Mouse (Mus musculus) lung, embryonic 16.5 days (tissue): ENCODE data around the gene Hif3a. TPM values are rescaled to one million over a fixed set of nuclear protein-coding genes. Genes with fewer than 3 reads are reported as not detected.
A peak's percentile ranks its signal among the peaks of the same experiment; 100 is the strongest.

ENCODE experiments used
- ATAC-seq: fragments of 200-750 bp; cut with Nextera tagmentation; 2 replicates; pipeline ENCODE4 v1.8.0; 2017; ENCODE audit warnings: low read depth, mild to moderate bottlenecking, moderate library complexity
- H3K27ac ChIP-seq: fragments of 300-500 bp; sonication (generic); 2 replicates; pipeline ENCODE4 v1.5.1; 2014; ENCODE audit warnings: mild to moderate bottlenecking, control low read depth, low read length
- H3K27me3 ChIP-seq: fragments of 300-500 bp; sonication (generic); 2 replicates; pipeline ENCODE4 v1.6.1; 2014; ENCODE audit warnings: low read depth, low read length, mixed read lengths; ENCODE audit not compliant: control insufficient read depth, insufficient read depth
- H3K36me3 ChIP-seq: fragments of 300-500 bp; sonication (generic); 2 replicates; pipeline ENCODE4 v1.6.1; 2014; ENCODE audit warnings: low read length; ENCODE audit not compliant: control insufficient read depth, insufficient read depth
- H3K4me1 ChIP-seq: fragments of 300-500 bp; sonication (generic); replicated peaks from 2 replicates; pipeline ENCODE4 v1.6.1; 2014; ENCODE audit warnings: low read length, mixed read lengths; ENCODE audit not compliant: control insufficient read depth, insufficient read depth
- H3K4me2 ChIP-seq: fragments of 300-500 bp; sonication (generic); 2 replicates; pipeline ENCODE4 v1.6.1; 2014; ENCODE audit warnings: low read depth, low read length, control low read depth
- H3K4me3 ChIP-seq: fragments of 300-500 bp; sonication (generic); 2 replicates; pipeline ENCODE4 v1.5.1; 2014; ENCODE audit warnings: mild to moderate bottlenecking, low read length, control low read depth
- H3K9ac ChIP-seq: fragments of 300-500 bp; sonication (generic); 2 replicates; pipeline ENCODE4 v1.6.1; 2014; ENCODE audit warnings: low read length, control low read depth
- H3K9me3 ChIP-seq: fragments of 300-500 bp; sonication (generic); 2 replicates; pipeline ENCODE4 v1.6.1; 2016; ENCODE audit warnings: low read length; ENCODE audit not compliant: control insufficient read depth
- WGBS: fragments of 180-500 bp; shearing (Covaris S2); extraction: QIAGEN DNeasy Blood & Tissue Kit; methylation state at CpG from one replicate; pipeline ENCODE4 v1.1.7; 2014; 5-methylcytosine and 5-hydroxymethylcytosine counted together
- polyA plus RNA-seq: library from polyadenylated mRNA; unstranded; fragments of >200 nt; fragmentation: Nextera tagmentation; extraction: Ambion mirVana; gene quantifications from 2 replicates; pipeline ENCODE4 v1.2.1, GENCODE M21; 2015

Gene Hif3a
- polyA plus RNA-seq, 1 experiment from 2014 or later, result 56.0 TPM

DNA sequence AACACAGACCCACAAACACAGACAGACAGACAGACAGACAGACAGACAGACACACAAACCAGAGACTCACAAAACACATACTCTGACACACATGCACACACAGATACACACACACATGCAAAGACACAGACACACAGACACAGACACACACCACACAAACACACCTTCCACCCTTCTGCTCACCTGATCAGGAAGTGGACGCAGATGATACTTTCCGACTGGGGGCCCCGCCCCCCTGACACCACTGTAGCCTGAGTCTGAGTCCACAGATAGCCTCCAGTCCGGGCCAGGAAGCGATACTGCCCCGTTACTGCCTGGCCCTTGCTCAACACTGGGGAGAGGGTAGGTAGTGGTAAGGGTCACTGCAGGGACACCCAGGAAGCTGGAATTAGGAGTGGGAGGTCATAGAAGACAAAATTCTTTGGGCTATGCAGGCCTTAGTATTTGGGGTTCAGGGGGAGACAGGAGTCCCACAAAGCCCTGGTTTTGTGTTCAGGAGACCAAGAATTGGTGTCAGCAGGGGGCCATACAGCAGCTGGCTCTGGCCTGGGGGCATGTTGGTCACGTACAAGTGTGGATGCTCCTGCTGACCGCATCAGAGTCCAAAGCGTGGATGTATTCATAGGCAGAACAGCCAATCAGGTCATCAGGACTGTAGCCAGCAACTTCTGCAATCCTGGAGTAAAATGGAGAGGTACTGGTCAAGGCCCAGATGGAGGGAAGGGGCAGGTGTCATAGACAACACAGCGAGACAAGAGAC lies 13.6 kb downstream of the Hif3a start:
- no peaks in the 10 kb centered on the region for H3K9me3 ChIP-seq
- H3K27me3 ChIP-seq, result no peaks in the 10 kb centered on the region
- H3K4me1 ChIP-seq, result no peaks in the 10 kb centered on the region
- no peak overlapping the region for H3K4me3 ChIP-seq
- ATAC-seq, result no peak
- H3K9ac ChIP-seq, result no peak overlapping the region
- H3K36me3 ChIP-seq, result peaks cover 58% of the 10 kb centered on the region
- H3K4me2 ChIP-seq, result no peak overlapping the region
- WGBS, result 87% methylated on average over 10 of the region's 10 CpGs
- H3K27ac ChIP-seq, result no peak overlapping the region

DNA sequence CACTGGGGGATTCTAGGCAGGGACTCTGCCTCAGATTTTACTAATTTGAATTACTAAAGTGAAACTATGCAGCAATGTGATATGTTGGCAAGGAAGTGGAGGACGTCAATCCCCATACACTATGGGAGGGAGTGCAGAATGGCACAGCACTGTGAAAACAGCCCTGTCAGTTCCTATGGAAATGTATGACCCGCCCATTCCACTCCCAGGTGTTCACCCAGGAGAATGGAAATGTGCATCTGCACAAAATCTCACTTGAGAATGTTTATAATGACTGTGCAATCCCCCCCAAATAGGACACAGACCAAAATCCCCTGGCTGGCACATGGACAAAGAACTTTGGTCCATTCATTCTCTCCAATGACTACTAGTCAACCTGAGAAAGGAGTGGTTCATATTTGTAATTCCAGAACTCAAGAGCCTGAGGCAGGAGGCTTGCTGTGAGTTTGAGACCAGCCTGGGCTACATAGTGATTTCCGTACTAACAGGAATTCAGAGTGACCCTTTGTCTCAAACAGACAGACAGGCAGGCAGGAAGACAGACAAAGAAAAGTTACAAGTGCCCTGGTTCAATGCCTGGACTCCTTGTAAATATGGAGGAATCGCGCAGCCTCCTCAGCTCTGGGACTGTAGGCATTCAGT lies 15.1 kb downstream of the Hif3a start:
- Histone ChIP-seq H3K9ac (no peak overlapping the region), H3K9me3 (no peaks in the 10 kb centered on the region), H3K4me2 (no peak overlapping the region), H3K27me3 (no peaks in the 10 kb centered on the region), H3K27ac (no peak overlapping the region), H3K36me3 (peaks cover 63% of the 10 kb centered on the region), H3K4me3 (no peak overlapping the region), H3K4me1 (no peaks in the 10 kb centered on the region)
- WGBS, result 86% methylated on average over 5 of the region's 5 CpGs
- ATAC-seq, result no peak

DNA sequence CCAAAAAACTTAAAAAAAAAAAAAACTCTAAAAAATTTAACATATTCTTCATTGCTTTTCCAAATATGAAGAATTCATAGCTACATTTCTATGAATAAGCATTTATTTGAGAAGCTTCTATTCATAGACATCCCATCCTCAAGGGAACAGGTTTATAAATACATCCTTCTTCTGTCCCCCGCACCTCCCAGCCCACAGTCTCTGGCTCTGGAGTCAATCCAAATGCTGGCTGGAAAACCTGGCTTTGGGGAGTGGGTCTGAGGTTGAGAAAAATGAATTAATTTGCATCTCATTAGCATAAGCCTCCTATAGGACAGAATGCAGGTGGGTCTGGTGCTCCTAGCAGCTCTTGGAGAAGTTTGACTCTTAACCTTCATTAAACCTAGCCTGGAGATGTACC lies 16.5 kb downstream of the Hif3a start:
- H3K27ac ChIP-seq, result no peak overlapping the region

DNA sequence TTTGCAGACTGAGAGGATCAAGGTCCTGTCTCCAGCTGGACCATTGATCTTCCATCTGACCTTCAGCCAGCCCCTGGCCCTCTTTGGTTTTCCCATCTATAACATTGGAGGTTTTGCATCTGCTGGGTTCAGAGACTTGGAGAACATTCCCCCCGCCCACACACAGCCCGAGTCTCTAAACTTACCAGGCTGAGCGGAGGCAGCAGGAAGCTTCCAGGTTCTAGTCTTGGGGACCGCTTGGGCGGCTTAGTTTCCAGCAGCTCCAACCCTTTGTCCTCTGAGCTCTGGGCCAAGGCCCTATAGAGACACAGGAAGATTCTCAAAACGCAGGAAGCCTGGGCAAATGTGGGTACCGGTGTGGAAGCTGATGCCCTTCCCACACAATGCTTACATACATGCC lies 22.9 kb downstream of the Hif3a start:
- H3K4me1 ChIP-seq, result no peaks in the 10 kb centered on the region
- 92% methylated on average over 7 of the region's 7 CpGs for WGBS
- no peak overlapping the region for H3K4me3 ChIP-seq
- ATAC-seq, result no peak
- H3K27ac ChIP-seq, result no peak overlapping the region
- H3K36me3 ChIP-seq, result peaks cover 75% of the 10 kb centered on the region
- H3K4me2 ChIP-seq, result no peak overlapping the region
- no peaks in the 10 kb centered on the region for H3K9me3 ChIP-seq
- no peaks in the 10 kb centered on the region for H3K27me3 ChIP-seq
- no peak overlapping the region for H3K9ac ChIP-seq

More for the DNA sequence above, 16.5 kb downstream of the Hif3a start:
- no peak overlapping the region for H3K9ac ChIP-seq
- no peak overlapping the region for H3K4me3 ChIP-seq
- ATAC-seq, result no peak
- H3K4me1 ChIP-seq, result no peaks in the 10 kb centered on the region
- WGBS, result 59% methylated on average over 1 of the region's 1 CpGs
- no peaks in the 10 kb centered on the region for H3K27me3 ChIP-seq
- H3K9me3 ChIP-seq, result no peaks in the 10 kb centered on the region
- no peak overlapping the region for H3K4me2 ChIP-seq
- H3K36me3 ChIP-seq, result peaks cover 61% of the 10 kb centered on the region

DNA sequence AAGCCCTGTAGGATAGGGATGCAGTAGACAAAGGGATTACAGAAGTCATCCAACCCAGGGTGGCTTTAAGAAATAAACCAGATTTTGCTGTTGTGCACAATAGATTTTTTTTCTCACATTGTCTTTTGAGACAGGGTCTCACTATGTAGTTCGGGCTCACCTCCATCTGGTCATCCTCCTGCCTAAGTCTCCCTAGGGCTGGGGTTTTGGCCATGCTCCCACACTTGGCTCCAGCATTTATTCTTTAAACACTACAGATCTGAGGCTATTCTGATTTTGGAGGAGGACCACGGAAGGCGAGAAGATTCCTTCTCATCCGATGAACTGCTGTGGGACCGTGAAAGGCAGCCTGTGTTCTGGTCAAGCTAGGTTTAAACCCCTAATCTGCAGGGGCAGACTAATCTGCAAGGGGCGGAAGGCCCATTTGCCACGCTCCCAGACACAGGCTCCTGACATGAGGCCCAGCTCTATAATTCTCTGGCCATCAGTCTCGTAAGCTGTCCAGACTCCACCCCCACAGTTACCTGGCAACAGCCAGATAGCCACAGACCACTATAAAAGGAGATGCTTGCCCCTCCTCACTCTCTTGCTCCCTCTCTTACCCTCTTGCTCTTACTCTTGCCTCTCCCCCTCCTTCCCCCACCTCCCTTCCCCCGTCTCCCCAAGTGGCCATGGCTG lies 24.1 kb downstream of the Hif3a start:
- no peak overlapping the region for H3K4me2 ChIP-seq
- no peak overlapping the region for H3K27ac ChIP-seq
- H3K4me3 ChIP-seq, result no peak overlapping the region
- no peak overlapping the region for H3K9ac ChIP-seq
- H3K27me3 ChIP-seq, result no peaks in the 10 kb centered on the region
- H3K9me3 ChIP-seq, result no peaks in the 10 kb centered on the region
- no peak for ATAC-seq
- peaks cover 74% of the 10 kb centered on the region for H3K36me3 ChIP-seq
- H3K4me1 ChIP-seq, result no peaks in the 10 kb centered on the region
- 69% methylated on average over 9 of the region's 9 CpGs for WGBS

DNA sequence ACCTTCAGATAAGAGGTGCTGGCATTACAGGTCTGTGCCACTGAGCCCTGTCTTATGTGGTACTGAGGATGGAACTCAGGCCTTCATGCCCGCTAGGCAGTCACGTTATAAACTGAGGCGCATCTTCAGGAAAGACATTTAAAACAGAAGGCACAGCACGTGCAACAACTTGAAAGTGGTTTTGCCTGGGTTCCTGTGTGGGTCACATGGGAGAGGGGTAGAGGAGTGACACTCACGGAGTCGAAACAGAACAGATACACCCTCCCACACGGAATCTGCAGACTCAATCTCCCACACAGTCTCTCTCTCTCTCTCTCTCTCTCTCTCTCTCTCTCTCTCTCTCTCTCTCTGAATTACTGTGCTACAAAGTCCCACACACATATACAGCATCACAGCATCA lies 32.0 kb downstream of the Hif3a start:
- ATAC-seq, result no peak
- no peak overlapping the region for H3K4me2 ChIP-seq
- 73% methylated on average over 7 of the region's 7 CpGs for WGBS
- H3K4me1 ChIP-seq, result peaks cover 20% of the 10 kb centered on the region
- H3K9me3 ChIP-seq, result no peaks in the 10 kb centered on the region
- H3K36me3 ChIP-seq, result peaks cover 35% of the 10 kb centered on the region
- H3K9ac ChIP-seq, result no peak overlapping the region
- H3K27ac ChIP-seq, result no peak overlapping the region
- H3K27me3 ChIP-seq, result no peaks in the 10 kb centered on the region
- no peak overlapping the region for H3K4me3 ChIP-seq

DNA sequence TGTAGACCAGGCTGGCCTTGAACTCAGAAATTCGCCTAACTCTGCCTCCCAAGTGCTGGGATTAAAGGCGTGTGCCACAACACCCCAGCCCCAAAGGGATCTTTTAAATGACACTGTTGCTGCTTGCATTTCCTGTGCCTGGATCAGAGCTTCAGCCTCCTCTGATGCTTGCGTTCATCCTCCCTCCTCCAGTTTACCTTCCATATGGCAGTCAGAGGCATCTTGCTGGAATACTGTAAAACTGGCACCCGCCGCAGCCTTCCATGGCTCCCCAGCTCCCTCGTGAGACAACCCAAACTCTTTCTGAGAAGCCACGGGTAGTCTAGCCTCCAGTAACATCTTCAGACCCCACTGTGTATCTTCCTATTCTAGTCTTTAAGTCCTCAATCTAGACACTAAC lies 33.3 kb downstream of the Hif3a start:
- Histone ChIP-seq H3K27ac (no peak overlapping the region), H3K4me3 (no peak overlapping the region), H3K4me1 (peaks cover 33% of the 10 kb centered on the region), H3K9me3 (no peaks in the 10 kb centered on the region), H3K4me2 (no peak overlapping the region), H3K27me3 (no peaks in the 10 kb centered on the region), H3K9ac (no peak overlapping the region), H3K36me3 (peaks cover 22% of the 10 kb centered on the region)
- 69% methylated on average over 7 of the region's 7 CpGs for WGBS
- ATAC-seq, result no peak

DNA sequence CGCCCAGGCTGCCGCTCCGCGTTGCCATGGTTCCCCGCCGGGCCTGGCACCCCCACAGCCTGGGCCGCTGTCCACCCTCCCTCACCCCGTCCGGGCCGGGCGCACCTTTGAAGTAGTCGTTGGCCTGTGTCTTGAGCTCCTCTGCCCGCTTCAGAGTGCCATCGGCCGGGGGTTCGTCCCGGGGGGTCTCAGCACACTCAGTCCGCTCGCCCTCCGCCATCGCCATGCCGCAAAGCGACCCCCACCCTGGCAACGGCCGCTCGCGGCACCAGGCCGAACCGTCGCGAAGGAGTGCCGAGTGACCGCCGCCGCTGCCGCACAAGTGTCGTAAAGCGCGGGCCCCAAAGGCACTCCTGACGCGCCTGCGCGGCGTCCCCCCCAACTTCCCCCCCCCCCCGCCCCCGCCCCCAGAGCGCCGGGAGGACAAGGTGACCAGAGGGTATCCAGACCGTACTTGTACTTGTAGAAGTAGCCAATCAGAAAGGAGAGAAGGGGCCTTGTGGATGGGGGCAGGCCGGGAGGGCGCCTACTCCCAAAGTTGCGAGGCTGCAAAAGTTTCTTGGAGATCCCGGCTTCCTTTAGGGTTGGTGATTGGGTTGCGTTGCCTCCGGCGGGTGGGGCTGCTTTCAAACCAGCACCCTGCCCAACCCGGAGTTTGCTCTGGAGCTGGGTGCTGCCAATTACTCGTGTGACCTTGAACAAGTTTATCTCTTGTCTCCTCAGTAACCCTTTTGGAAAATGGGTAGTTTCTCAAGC lies 34.5 kb downstream of the Hif3a start, which contains the start of gene Ppp5c:
TSS of gene Ppp5c (minus strand) at position 337 of the 756 bp plus-strand sequence.
- peaks cover 42% of the 10 kb centered on the region for H3K4me1 ChIP-seq
- WGBS, result under 1% methylated on average over 54 of the region's 58 CpGs
- peak within 1 kb of the TSS; percentile 75 for H3K4me2 ChIP-seq
- peak within 1 kb of the TSS; percentile 91 for H3K9ac ChIP-seq
- H3K36me3 ChIP-seq, result peaks cover 11% of the 10 kb centered on the region
- no peaks in the 10 kb centered on the region for H3K9me3 ChIP-seq
- H3K27ac ChIP-seq, result peak within 1 kb of the TSS; percentile 92
- peak within 1 kb of the TSS; percentile 85 for H3K4me3 ChIP-seq
- no peaks in the 10 kb centered on the region for H3K27me3 ChIP-seq
- peak; percentile 84 for ATAC-seq
